Mouse (Mus musculus): ENCODE data around the gene Ankrd13b. TPM values are rescaled to one million over a fixed set of nuclear protein-coding genes. Genes with fewer than 3 reads are reported as not detected.

Gene Ankrd13b
- polyA plus RNA-seq, 1 experiment, result 2.9 TPM

GRCm38 (mm10) chr11:77491502-77492291 lies 2.2 kb upstream of the Ankrd13b start:
- TF ChIP-seq POLR2A (IDR thresholded peaks at IDR 0.05; ENCODE audit: control insufficient read depth, low read depth, low read length) (no peak), CTCF (IDR thresholded peaks at IDR 0.05; ENCODE audit: control insufficient read depth, insufficient read depth, insufficient replicate concordance, low read depth, low read length) (no peak)
- Histone ChIP-seq H3K36me3 (ENCODE audit: control insufficient read depth, insufficient read depth, low read length) (peaks cover 1% of the 10 kb centered on the region), H3K4me3 (ENCODE audit: control insufficient read depth, low read depth, low read length) (peak overlapping the region; percentile 59), H3K4me1 (ENCODE audit: control insufficient read depth, insufficient read depth, low read length) (peaks cover 41% of the 10 kb centered on the region), H3K27me3 (ENCODE audit: control insufficient read depth, insufficient read depth, low read length) (peaks cover 3% of the 10 kb centered on the region; the same call in 1 of the 2 replicates), H3K27ac (ENCODE audit: control insufficient read depth, insufficient read depth, low read depth, low read length) (no peak overlapping the region; the same call in 1 of the 2 replicates)

GRCm38 (mm10) chr11:77491123-77491501 lies 1.6 kb upstream of the Ankrd13b start:
- Histone ChIP-seq H3K27ac (ENCODE audit: control insufficient read depth, insufficient read depth, low read depth, low read length) (no peak overlapping the region), H3K4me3 (ENCODE audit: control insufficient read depth, low read depth, low read length) (peak overlapping the region; percentile 59), H3K4me1 (ENCODE audit: control insufficient read depth, insufficient read depth, low read length) (peaks cover 41% of the 10 kb centered on the region), H3K27me3 (ENCODE audit: control insufficient read depth, insufficient read depth, low read length) (peaks cover 3% of the 10 kb centered on the region; the same call in 1 of the 2 replicates), H3K36me3 (ENCODE audit: control insufficient read depth, insufficient read depth, low read length) (peaks cover 1% of the 10 kb centered on the region)
- no peak for TF ChIP-seq POLR2A (IDR thresholded peaks at IDR 0.05; ENCODE audit: control insufficient read depth, low read depth, low read length)
- TF ChIP-seq CTCF (IDR thresholded peaks at IDR 0.05; ENCODE audit: control insufficient read depth, insufficient read depth, insufficient replicate concordance, low read depth, low read length), result peak; percentile 86

DNA sequence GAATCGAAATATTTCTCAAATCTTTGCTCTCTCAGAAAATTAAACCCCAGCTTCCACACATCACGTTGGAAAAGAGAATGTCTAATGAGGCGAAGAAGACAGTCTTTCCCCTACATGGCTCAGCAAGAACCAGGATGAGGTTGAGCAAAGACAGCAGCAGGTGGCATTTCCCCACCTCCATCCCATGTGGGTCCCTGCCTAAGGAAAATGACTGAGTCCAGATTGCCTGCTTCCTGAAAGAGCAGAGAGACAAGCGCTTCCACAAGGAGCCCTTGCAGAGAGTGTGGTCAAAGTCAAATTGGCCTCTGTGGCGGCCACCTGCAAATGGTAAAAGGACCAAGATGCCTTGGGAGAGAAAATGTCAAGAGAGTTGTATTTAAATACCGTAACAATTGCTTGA lies 973 bp upstream of the Ankrd13b start:
- Histone ChIP-seq H3K4me3 (ENCODE audit: control insufficient read depth, low read depth, low read length) (no peak overlapping the region), H3K27ac (ENCODE audit: control insufficient read depth, insufficient read depth, low read depth, low read length) (no peak overlapping the region), H3K36me3 (ENCODE audit: control insufficient read depth, insufficient read depth, low read length) (peaks cover 1% of the 10 kb centered on the region), H3K27me3 (ENCODE audit: control insufficient read depth, insufficient read depth, low read length) (peaks cover 3% of the 10 kb centered on the region; the same call in 1 of the 2 replicates), H3K4me1 (ENCODE audit: control insufficient read depth, insufficient read depth, low read length) (peaks cover 38% of the 10 kb centered on the region)
- TF ChIP-seq POLR2A (IDR thresholded peaks at IDR 0.05; ENCODE audit: control insufficient read depth, low read depth, low read length) (no peak), CTCF (IDR thresholded peaks at IDR 0.05; ENCODE audit: control insufficient read depth, insufficient read depth, insufficient replicate concordance, low read depth, low read length) (no peak)

DNA sequence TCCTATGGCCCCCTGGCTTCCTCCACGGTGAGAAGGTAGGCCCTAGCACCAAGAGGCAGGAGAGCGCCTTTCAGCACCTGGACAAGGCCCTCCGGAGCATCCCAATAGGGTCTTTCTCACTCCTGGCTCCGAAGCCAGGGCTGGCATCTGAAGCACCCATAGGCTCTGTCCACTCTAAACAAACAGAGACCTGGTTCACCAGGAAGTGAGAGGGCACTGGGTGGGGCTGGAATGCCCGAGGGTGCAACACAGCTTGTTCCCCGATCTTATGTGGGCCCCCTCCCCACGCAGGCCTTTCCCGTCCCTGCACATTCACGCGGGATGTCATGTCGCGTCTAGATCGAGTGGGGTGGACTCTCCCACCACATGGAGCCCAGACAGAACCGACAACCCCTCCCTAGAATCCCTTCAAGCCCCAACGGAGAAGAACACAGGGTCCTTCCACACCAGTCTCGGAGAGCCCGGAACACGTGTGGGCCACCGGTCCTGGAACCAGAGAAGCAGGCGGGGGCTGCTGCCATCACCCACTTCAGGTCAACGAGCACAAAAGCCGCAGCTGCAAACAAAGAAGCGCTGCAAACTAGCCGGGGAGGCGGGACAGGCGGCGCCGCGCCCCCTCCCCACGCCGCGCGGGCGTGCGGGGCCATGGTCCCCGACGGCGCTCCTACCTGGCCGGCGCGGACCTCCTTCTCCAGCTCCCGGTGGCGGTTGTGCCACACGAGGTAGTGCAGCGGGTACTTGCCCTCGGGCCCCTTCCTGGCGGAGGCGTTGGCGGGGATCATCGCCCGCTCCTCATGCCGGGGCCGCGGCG lies 502 bp downstream of the Ankrd13b start:
- Histone ChIP-seq H3K4me1 (ENCODE audit: control insufficient read depth, insufficient read depth, low read length) (peaks cover 28% of the 10 kb centered on the region), H3K4me3 (ENCODE audit: control insufficient read depth, low read depth, low read length) (peak overlapping the region; percentile 59), H3K27ac (ENCODE audit: control insufficient read depth, insufficient read depth, low read depth, low read length) (no peak overlapping the region), H3K27me3 (ENCODE audit: control insufficient read depth, insufficient read depth, low read length) (peaks cover 3% of the 10 kb centered on the region; the same call in 1 of the 2 replicates), H3K36me3 (ENCODE audit: control insufficient read depth, insufficient read depth, low read length) (no peaks in the 10 kb centered on the region)
- TF ChIP-seq CTCF (IDR thresholded peaks at IDR 0.05; ENCODE audit: control insufficient read depth, insufficient read depth, insufficient replicate concordance, low read depth, low read length) (no peak), POLR2A (IDR thresholded peaks at IDR 0.05; ENCODE audit: control insufficient read depth, low read depth, low read length) (no peak)

DNA sequence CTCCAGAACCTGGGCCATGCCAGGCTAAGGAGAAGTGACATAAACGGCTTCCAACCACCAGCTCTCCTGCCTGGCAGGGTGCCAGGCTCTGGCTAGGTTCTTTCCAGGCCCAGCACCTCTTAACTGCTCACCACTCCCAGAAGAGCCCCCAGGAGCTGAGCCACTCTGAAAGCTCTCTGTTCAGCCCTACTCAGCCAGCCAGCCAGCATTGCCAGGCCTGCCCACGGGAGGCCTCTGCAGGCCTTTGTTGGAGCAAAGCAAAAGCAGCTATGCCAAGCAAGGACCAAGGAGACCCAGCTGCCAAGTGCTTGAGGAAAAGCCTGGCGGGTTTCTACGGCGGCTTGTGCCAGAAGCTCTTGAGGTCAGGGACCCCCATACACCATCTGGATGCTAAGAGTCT lies 2.7 kb downstream of the Ankrd13b start:
- Histone ChIP-seq H3K27ac (ENCODE audit: control insufficient read depth, insufficient read depth, low read depth, low read length) (no peak overlapping the region), H3K36me3 (ENCODE audit: control insufficient read depth, insufficient read depth, low read length) (no peaks in the 10 kb centered on the region), H3K4me1 (ENCODE audit: control insufficient read depth, insufficient read depth, low read length) (peaks cover 18% of the 10 kb centered on the region), H3K4me3 (ENCODE audit: control insufficient read depth, low read depth, low read length) (no peak overlapping the region), H3K27me3 (ENCODE audit: control insufficient read depth, insufficient read depth, low read length) (peaks cover 3% of the 10 kb centered on the region; the same call in 1 of the 2 replicates)
- TF ChIP-seq POLR2A (IDR thresholded peaks at IDR 0.05; ENCODE audit: control insufficient read depth, low read depth, low read length) (no peak), CTCF (IDR thresholded peaks at IDR 0.05; ENCODE audit: control insufficient read depth, insufficient read depth, insufficient replicate concordance, low read depth, low read length) (no peak)

GRCm38 (mm10) chr11:77485229-77485628 lies 4.2 kb downstream of the Ankrd13b start:
- H3K4me3 ChIP-seq (ENCODE audit: control insufficient read depth, low read depth, low read length), result no peak overlapping the region
- no peaks in the 10 kb centered on the region for H3K36me3 ChIP-seq (ENCODE audit: control insufficient read depth, insufficient read depth, low read length)
- peaks cover 3% of the 10 kb centered on the region; the same call in 1 of the 2 replicates for H3K27me3 ChIP-seq (ENCODE audit: control insufficient read depth, insufficient read depth, low read length)
- H3K27ac ChIP-seq (ENCODE audit: control insufficient read depth, insufficient read depth, low read depth, low read length), result no peak overlapping the region
- no peak for TF ChIP-seq CTCF (IDR thresholded peaks at IDR 0.05; ENCODE audit: control insufficient read depth, insufficient read depth, insufficient replicate concordance, low read depth, low read length)
- TF ChIP-seq POLR2A (IDR thresholded peaks at IDR 0.05; ENCODE audit: control insufficient read depth, low read depth, low read length), result no peak
- H3K4me1 ChIP-seq (ENCODE audit: control insufficient read depth, insufficient read depth, low read length), result peaks cover 13% of the 10 kb centered on the region
